Mouse (Mus musculus): ENCODE measurements at regions not wholly inside any gene's neighbourhood (a gene's known extent, or its start where the extent isn't known, plus 50 kb on each side); places are given as distances from the start of the nearest gene placed in this dataset.

DNA sequence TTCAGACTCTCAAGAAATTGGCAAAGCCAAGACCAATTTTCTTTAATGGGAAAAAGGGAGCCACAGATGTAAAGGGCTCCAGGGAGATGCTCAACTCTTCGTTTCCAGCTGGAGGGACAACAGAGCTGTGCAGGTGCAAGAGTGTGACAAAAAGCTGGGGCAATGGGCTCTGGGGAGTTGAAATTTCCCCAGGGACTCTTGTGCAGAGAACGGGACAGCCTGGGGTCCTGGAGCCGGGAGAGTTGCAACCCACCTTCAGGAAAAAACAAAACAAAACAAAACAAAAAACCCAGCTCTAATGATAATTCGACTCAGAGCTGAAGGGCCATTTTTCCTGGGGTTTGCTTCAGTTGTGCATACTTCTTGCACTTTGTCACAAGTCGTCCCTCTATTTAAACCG is 57.0 kb upstream of the Enpp6 start:
- no peak for TF ChIP-seq CTCF (IDR thresholded peaks at IDR 0.05; ENCODE audit: control insufficient read depth, insufficient read depth, insufficient read length)
- TF ChIP-seq MYOD1 (IDR thresholded peaks at IDR 0.05; ENCODE audit: control insufficient read depth, insufficient read length, low read depth), result no peak
- TF ChIP-seq USF1 (IDR thresholded peaks at IDR 0.05; ENCODE audit: low read depth), result no peak
- no peak for TF ChIP-seq CEBPB (IDR thresholded peaks at IDR 0.05; ENCODE audit: low read depth)

All from C2C12 (cell line).